Mouse (Mus musculus) heart, postnatal 25 days (tissue): ENCODE measurements around the gene Slit2. TPM values are rescaled to one million over a fixed set of nuclear protein-coding genes. Genes with fewer than 3 reads are reported as not detected.

Experiments used
- DNase-seq: peaks from one replicate; pipeline ENCODE4 v3.0.0; 2022; ENCODE audit warnings: low spot score
- intact Hi-C: fragments of 180-260 bp; cut with DNase I; formaldehyde crosslinking; loops from one replicate; pipeline ENCODE4 v1.15.1; 2025
- total RNA-seq, 2 experiments: library from RNA; stranded (reverse); gene quantifications; 2 replicates each; pipeline ENCODE4 v1.2.3; 2021

Gene Slit2
- total RNA-seq, 2 experiments from 2014 or later: 4.3 to 4.7 TPM

DNA sequence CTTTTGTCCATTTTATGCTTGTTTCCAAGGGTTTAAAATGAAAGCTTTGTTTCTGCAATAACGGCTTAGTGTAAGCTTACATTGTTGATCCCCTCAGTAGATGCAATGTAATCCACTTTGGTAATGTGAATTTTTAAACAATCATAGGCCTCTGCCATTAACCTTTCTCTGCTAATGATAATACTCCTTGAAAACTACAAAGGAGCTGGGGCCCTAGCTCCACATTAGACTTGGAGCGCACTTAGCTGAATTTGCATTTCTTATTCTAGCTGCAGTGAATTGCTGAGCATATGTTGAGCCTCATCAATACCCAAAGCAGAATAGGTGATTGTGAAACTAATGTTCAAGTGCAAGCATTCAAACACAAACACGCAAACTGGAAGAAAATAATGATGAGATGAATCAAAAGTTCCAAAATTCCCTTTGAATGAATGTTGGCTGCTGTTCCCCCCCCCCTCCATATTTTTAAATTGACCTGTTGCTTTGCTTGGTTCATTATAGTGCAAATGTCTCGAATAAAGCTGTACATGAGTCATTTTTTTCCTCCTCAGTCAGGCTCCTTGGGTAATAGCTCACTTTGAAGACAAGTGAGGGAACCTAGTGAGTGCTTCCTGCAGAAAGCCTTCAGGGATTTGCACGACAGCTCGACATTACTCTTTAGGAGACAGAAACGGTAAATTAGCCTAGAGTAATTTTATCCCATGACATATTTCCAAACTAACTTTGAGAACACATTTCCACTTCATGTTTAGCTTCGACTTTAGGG is 66.2 kb downstream of the Slit2 start:
- intact Hi-C loops: no loop called here

GRCm38 (mm10) chr5:48050637-48051314 is 67.8 kb downstream of the Slit2 start:
- no peak for DNase-seq

More for the DNA sequence above, 66.2 kb downstream of the Slit2 start:
- no peak for DNase-seq

GRCm38 (mm10) chr5:48058612-48059011 is 75.7 kb downstream of the Slit2 start:
- intact Hi-C loops: no loop called here

More at GRCm38 (mm10) chr5:48050637-48051314, 67.8 kb downstream of the Slit2 start:
- intact Hi-C loops: no loop called here

GRCm38 (mm10) chr5:48060715-48061114 is 77.8 kb downstream of the Slit2 start:
- no peak for DNase-seq
- intact Hi-C loops: no loop called here

More at GRCm38 (mm10) chr5:48058612-48059011, 75.7 kb downstream of the Slit2 start:
- no peak for DNase-seq

DNA sequence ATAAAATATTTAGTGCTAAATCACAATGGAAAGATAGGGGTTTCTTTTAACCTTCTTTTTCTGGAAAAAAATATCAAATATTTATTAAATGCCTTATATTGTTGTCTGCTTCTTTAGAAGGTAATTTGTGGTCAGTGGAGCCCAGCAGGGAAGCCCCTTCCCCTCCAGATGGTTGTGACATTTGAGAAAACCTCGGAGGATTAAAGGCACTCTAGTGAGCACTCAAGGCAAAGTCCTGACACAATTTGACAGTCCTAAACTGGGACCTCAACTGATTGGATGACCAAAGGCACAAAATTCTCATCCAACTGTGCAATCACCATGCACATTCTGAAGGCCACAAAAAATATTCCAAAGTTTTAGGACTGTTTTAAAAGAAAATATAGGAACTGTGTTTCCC is 95.8 kb downstream of the Slit2 start:
- DNase-seq: no peak
- intact Hi-C loops: no loop called here

DNA sequence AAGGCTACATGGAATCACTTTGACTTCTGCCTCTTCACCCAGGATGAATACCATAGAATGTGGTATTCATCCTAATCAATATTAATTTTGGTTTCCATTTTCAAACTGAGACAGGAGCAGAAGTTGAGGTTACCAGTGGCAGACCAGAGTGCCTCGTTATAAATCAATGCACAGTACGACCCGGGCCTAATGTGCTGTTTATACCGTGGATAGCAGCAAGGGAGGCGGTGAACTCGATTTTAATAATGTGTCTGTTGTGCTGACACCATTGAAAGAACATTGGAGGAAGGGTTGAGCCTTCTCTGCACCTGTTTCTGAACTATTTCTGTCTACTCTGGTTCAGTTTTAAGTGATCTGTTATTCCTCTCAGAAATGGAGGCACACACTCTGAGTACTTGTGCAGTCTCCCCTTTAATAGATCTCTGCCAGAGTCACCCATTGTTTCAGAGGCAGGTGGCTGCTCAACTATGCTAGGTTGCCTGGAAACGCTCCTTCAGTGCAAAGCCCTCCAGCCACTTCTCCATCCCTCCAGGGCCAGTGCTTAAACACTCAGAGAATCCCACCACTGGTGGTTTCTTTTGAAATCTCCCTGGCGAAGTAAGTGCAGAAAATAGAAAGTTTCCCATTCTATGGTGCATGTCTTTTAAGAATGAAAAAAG is 98.4 kb downstream of the Slit2 start:
- no peak for DNase-seq
- intact Hi-C loops: no loop called here

- no peak for DNase-seq
- intact Hi-C loops: no loop called here
These were observed 130.5 kb downstream of the Slit2 start for GRCm38 (mm10) chr5:48113400-48113799.

DNA sequence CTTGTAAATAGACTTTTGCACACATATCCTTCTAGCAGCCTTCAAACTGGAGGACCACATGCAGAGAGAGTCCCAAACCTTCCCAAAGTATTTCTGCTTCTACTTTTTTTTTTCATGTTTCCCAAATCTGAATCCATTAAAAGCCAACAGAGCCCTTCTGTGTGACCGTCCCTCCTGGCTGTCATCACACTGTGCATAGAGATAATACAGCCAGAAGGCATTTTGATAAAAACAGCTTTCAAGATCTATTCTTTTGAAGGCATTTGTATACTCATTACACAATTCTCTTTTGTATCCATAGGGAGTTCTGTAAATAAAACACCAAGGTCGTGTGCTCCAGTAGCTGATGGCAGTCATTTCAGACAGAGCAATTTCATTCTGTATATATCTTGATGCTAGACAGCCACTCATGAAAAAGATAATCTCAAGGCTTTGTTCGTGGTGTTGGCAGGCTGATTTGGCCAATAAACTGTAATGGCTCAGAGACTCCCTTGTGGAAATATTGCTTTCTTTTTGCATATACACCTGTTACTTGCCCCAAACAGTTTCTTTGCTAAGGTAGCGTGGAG is 132.1 kb downstream of the Slit2 start:
- intact Hi-C loops: no loop called here
- no peak for DNase-seq

GRCm38 (mm10) chr5:48122651-48123050 is 139.7 kb downstream of the Slit2 start:
- intact Hi-C loops: no loop called here

GRCm38 (mm10) chr5:48125770-48126423 is 143.0 kb downstream of the Slit2 start:
- intact Hi-C loops: loop anchor here (2.0 kb wide), 2 partner anchors 115 to 219 kb away; no protein-coding TSS in a partner anchor
- no peak for DNase-seq

More at GRCm38 (mm10) chr5:48122651-48123050, 139.7 kb downstream of the Slit2 start:
- DNase-seq: no peak

DNA sequence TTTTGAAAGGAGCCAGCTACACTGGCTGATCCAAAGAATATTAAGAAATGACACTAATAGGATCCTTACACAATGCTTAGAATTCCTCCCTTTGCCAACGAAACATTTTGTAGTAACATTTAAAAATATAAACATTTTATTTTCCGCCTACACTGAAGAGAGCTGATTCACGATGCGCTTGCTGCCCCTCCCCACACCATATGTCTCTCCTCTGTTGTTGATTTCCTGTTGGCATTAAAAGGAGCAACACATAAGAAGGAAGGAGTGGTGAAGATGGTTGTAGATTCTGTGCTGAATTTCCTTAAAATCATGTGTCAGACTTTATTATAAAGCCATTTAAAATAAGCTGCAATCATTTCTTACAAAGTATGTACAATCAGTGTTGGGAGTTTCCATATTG is 147.0 kb downstream of the Slit2 start:
- intact Hi-C loops: loop anchor here (10.0 kb wide), 3 partner anchors 95 to 1685 kb away; no protein-coding TSS in a partner anchor
- DNase-seq: no peak

- intact Hi-C loops: loop anchor here (10.0 kb wide), 3 partner anchors 102 to 1692 kb away; no protein-coding TSS in a partner anchor
- no peak for DNase-seq
These were observed 153.6 kb downstream of the Slit2 start for GRCm38 (mm10) chr5:48136571-48136970.

DNA sequence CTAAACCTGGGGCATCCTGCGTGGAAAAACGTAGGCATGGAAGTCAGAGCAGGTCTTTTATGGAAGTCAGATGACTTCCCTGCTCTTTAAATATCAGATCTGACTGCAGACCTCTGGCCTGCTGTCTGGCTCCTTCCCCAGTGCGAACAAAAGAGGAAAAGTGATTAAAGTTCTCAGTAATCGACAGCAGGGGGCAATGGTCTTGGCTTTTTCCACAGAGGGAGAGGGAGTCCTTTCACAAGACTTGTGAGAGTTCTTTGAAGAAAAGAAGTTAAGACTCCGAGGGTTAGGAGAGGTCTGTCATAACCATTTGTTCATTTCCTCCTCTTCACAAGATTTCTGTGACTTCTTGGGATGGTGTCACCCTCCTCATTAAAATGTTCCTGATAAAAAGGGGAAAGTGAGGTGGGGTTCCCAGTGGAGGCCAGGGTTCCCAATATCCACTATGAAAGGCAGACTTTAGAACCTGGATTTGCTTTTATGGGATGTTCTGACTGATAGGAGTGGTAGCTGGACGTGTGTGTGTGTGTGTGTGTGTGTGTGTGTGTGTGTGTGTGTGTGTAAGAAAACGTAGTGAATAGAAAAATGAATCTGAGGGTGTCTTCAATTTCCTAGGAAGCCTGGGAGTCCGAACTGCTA is 156.0 kb downstream of the Slit2 start:
- DNase-seq: no peak
- intact Hi-C loops: loop anchor here (10.0 kb wide), 3 partner anchors 104 to 1694 kb away; no protein-coding TSS in a partner anchor

- intact Hi-C loops: loop anchor here (10.0 kb wide), 3 partner anchors 105 to 1695 kb away; no protein-coding TSS in a partner anchor
These were observed 156.5 kb downstream of the Slit2 start for GRCm38 (mm10) chr5:48139488-48139862.

DNA sequence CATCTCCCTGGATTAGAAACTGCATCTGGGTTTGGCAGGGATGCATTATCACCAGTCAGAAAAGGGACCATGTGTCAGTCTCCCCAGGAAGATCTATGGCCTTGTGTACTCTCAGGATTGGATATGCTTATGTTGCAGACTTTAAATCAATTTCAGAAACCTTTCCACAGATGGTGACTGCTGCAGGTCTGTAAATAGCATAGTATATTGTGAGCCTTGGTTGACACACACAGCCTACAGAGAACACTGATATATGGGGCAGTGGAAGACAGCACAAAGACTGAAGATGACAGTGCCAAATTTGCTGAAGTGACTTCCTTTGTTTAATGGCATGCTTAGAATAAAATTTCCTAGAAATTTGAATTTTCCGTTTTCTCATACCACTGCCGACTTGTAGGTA is 163.1 kb downstream of the Slit2 start:
- DNase-seq: no peak
- intact Hi-C loops: no loop called here

More at GRCm38 (mm10) chr5:48139488-48139862, 156.5 kb downstream of the Slit2 start:
- DNase-seq: no peak

GRCm38 (mm10) chr5:48160829-48161228 is 177.9 kb downstream of the Slit2 start:
- intact Hi-C loops: no loop called here
- no peak for DNase-seq

DNA sequence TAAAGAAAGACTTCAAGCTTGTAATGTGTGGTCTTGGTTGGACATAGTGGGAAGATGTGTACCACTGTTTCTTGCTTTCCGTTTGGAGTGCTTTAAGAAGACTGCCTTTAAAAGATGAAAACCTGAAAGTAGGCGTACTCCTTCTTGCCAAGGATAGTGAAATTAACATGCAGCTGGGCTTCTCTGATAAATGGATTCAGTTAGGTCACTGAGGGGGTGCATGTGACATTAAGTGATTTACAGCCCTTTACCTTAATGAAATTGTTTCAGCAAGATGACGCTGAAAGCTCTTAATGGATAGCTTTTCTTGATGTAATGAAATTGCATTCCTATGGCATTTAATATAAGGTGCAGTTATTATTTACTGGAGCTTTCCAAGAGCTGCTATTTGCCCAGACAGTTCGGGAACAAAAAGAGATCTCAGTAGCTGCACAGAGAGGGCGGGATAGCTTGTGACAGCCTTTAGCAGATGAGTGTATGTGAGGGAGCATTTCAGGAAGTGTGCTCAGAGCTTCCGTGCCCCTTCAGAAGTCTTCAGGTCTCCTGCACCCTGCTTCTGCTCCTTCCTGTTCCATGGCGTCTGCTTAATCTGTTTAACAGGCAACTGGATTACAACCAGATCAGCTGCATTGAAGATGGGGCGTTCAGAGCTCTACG is 198.8 kb downstream of the Slit2 start:
- intact Hi-C loops: no loop called here
- DNase-seq: no peak

DNA sequence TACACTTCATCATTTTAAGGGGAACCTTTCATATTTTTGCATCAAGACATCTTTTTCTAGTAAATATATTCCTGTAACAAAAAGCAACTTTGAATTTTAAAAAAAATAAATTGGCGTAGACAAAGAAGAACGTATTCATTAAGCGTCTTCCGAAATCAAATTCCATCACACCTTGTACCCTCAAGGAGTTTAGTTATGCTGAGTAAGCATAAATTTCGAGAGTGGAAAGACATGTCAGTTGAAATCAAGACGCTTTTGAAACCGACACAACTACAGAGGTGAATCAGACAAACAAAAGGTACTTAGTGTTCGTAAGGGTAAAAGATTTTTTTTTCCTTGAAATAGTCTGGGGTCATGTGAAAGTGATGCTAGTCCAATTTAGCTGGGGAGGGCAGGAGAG is 201.4 kb downstream of the Slit2 start:
- intact Hi-C loops: no loop called here
- no peak for DNase-seq

DNA sequence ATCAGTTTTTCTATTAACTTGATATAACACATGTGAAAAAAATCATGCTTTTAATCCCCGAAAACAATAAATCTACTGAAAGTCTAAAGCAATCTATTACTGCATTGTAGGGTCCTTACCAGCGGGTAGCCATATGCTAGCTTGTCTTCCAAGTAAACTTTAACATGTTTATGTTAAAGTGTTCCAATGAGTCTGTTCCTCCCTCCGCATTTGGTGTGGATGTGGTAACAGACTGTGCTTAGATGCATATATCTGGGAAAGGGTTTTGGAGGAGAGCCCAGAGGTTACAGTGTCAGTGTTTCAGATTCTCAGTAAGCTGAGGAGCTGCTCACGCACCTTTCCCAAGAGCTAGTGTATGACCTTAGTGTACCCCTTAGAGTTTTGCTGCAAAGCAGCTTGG is 204.9 kb downstream of the Slit2 start:
- intact Hi-C loops: no loop called here
- DNase-seq: no peak
